Mouse (Mus musculus) spleen, adult 18-20 months (tissue): ENCODE measurements around the gene Lefty2.
"Not testable (repeated sequence)": the region's sequence is repeated elsewhere in the genome, so short reads cannot be mapped to it uniquely, and the experiment has no call there.

Source experiments
- DNase-seq, 2 experiments: peaks; one replicate each; pipeline ENCODE4 v3.0.0; 2022; ENCODE audit warnings: mixed read lengths in 2 of 2

Lefty2 gene

GRCm38 (mm10) chr1:180892808-180893207 is at the start of gene Lefty2:
Lefty2 (plus strand) TSS chr1:180893108.
- DNase-seq: no peak

DNA sequence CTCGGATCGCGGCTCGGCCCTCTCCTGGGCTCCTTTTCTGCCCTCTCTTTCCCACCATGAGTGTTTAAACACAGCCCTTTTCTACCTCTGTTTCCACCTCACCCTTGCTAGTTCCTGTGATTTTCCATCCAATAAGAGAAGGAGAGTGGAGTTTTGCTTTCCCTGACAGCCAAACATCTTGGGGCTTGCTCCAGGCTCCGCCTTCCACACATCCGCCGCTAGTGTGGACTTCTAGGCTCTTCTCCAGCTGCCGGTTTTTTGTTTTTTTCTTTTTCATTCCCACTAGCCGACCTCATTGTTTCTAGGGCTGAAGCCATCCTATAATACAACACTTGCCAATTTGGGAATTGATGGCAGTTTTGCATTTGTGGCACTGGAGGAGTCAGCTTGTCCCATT is 44.8 kb upstream of the Lefty2 start:
- peak; percentile 18 to 26 for DNase-seq

GRCm38 (mm10) chr1:180848511-180849241 is 44.2 kb upstream of the Lefty2 start:
- DNase-seq: peak; percentile 45 to 52

DNA sequence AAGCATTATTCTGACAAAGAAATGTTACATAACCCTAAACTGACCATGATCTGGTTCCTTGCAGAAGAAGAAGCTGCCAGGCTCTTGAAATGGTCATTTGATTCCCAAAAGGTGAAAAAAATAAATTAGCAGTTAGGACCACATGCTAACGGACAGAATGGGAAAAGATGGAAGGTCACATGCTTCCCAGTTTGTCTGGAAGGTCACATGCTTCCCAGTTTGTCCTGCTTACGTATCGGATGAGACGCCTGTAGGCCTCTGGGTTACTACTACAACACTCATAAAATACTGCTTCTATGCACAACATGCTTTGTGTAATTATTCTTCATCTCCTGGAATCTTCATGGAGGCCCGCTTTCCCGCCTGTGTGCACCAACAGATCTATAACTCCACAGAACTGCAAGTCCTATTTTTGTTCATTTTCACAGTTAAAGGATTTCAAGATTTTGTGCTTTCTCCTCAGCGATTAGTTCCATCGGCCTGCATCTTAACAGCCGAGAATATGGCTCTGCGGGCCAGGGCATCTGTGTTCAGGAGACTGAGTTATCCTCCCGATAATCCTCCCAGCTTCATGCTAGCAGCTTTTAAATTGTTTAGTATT is 43.1 kb upstream of the Lefty2 start:
- DNase-seq: no peak

- peak; percentile 100 for DNase-seq
Measured at GRCm38 (mm10) chr1:180850316-180851270, 42.3 kb upstream of the Lefty2 start, which contains the start of gene Sde2. Sde2 (plus strand) TSS chr1:180851127.

DNA sequence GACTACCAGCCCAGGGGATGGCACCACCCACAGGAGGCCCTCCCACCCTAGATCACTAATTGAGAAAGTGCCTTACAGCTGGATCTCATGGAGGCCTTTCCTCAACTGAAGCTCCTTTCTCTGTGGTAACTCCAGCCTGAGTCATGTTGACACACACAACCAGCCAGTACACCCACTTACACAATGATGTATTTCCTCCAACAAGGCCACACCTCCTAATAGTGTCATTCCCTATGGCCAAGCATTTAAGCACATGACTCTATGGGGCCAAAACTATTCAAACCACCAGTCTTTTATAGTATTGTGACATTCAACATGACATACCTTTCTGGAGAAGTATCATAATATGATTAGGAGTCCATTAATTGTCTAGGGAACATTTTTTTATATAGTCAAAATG is 34.1 kb upstream of the Lefty2 start:
- DNase-seq: no peak

DNA sequence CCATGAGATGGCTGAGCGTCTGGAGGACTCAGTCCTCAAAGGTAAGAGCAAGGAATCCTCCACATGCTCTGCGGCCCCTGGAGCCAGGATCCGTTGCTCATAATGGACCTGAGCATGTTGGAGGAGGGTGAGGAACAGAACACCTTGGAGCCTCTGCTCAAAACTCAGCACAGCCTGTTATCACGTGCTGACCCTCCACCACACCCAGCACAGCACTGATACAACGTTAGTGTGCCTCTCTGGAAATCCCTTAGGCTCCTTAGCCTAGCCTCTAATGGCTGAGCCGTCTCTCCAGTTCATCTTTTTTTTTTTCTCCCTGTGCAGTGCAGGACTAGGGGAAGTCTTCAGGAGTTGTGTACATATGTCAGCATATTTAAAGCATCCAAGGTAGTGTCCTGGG is 32.9 kb upstream of the Lefty2 start:
- no peak for DNase-seq

DNA sequence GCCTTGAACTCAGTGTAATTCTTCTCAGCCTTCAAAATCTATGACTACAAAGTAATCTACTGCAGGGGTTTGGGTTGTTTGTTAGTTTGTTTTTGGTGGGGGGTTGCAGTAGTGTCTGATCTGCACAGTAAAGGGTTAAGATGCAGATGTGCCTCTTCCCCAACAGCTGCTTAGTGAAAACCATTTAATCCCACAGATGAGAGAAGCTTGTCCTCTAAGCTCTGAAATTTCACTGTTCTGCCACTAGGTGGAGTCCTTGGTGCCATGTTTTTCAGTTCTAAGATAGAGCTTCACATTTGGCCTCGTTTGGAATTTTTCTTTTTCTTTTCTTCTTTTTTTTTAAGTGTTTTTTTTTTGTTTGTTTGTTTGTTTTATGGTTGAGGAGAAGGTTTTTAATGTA is 29.3 kb upstream of the Lefty2 start:
- no peak for DNase-seq

GRCm38 (mm10) chr1:180866001-180866400 is 26.9 kb upstream of the Lefty2 start:
- no peak for DNase-seq

- DNase-seq: no peak
Measured at GRCm38 (mm10) chr1:180870122-180870650, 22.7 kb upstream of the Lefty2 start.

GRCm38 (mm10) chr1:180873861-180874484 is 18.9 kb upstream of the Lefty2 start:
- peak; percentile 23 to 62 for DNase-seq

- no peak for DNase-seq
Measured at GRCm38 (mm10) chr1:180874615-180875014, 18.3 kb upstream of the Lefty2 start.

GRCm38 (mm10) chr1:180875126-180875525 is 17.8 kb upstream of the Lefty2 start:
- peak in 1 of 2 experiments; percentile 22 for DNase-seq

DNA sequence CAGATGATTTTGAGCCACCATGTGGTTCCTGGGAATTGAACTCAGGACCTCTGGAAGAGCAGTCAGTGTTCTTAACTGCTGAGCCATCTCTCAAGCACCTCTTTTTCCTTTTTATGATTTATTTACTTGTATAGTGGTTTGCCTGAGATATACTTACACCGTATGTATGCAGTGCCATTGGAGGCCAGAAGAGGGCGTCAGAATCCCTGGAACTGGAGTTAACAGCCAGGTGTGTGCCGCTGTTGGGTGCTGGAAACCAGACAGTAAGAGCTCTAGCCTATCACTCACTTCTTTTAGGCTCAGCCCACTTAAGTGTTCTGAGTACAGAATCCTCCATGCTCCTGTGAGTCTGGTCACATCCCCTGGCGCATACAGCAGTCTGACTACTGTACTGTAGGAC is 15.4 kb upstream of the Lefty2 start:
- no peak for DNase-seq

GRCm38 (mm10) chr1:180881768-180882167 is 11.1 kb upstream of the Lefty2 start:
- DNase-seq: no peak

DNA sequence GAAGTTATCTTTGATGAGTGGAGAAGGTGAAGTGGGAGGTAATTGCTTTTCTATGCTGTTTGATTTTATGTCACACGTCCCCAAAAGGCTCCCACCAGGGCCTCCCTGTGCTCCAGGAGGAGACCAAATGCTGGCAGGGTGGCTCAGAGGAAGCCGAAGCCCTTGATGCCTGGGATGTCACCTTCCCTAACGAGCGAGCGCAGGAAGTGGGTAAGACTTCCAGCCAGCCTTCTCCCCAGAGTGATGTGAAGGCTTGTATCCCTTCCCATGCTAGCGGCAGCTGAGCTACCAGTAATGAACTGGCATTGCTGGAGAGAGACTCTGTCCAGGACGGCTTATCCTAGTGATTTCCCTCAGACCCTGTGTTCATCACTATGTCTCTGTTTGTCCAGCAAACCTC is 9.2 kb upstream of the Lefty2 start:
- no peak for DNase-seq

- no peak for DNase-seq
Measured at GRCm38 (mm10) chr1:180884484-180884883, 8.4 kb upstream of the Lefty2 start.

DNA sequence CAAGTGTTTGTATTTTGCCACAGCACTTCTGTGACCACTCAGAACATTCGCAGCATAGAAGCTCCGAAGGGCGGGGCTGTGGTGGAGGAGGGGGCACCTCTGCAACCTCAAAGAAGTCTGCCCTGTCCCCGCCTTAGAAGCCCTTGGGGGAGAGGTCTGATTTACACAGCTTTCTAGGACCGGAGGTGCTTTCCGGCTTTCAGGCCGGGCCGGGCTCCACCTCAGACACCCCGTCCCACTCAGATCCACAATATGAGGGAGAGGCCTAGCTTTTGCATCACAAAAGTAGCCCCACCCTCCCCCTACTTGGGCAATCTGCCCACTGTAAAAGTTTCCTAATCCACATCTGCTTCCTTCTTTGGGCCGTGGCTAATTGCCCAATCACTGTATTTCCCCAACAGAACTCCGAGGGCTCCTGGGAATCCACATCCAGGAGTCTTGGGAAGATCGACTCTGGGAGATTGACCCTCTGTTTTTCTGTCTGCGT is 4.3 kb upstream of the Lefty2 start:
- DNase-seq: peak in 1 of 2 experiments; percentile 40

DNA sequence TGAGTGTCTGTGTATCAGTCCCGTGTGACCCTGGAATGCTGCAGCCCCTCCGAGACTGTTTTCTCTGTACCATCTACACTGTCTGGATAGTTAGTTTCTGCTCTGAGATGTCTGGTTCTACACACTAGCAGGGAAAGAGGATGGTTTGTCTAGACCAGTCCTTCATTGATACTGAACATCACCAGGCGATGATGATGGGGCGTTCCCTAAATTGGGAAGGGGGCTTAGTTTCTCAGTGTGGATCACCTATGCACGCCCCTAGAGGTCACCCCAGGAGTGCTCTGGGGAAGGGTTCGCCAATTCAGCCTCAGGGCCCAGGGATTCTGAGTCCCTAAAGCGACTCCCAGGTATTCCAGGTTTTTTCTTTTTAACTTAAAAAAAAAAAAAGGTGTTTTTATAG is 3.7 kb upstream of the Lefty2 start:
- no peak for DNase-seq

DNA sequence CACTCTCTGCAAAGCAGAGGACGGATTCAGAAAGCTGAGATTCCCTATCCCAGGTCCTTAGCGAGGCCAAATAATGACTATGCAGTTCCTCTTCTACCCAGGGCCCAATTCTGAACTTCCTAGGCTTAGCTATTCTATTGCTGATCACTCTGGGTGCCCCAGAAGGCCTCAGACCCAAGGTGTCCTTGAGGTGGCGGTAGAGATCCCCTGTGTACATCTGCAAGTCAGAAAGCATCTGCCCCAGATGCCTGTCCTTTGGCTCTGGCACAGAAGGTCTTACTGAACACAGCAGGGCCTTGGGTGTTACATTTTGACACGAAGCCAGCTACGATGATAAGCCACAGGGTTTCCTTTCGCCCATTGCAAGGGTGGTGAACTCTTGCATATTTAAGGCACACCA is 3.1 kb upstream of the Lefty2 start:
- peak in 1 of 2 experiments; percentile 36 for DNase-seq

- not testable (repeated sequence) for DNase-seq
Measured at GRCm38 (mm10) chr1:180894088-180894987, 1.4 kb downstream of the Lefty2 start.
